Mouse (Mus musculus): Measurements from ENCODE around the gene Myl7.

DNA sequence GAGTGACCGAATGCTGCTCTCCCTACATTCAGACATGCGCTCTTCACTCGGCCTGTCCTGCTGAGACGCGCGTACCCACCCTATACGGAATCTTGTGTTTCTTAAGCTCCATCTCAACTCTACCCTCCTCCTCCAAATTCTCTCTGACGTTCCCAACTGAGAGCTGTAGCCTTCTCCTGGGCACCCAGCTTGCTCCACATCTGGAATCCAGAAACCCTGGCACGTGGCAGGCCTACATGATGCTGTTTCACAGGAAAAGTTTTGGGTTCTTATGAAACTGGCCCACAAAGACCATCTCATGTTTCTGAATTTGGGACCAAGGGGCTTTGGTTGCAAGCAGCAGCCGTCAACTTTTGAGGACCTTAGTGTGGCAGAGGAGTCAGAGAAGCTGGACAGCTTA, 704 bp upstream of the Myl7 start:
- TF ChIP-seq CTCF (IDR thresholded peaks at IDR 0.05; ENCODE audit: borderline replicate concordance, insufficient read depth, low read depth, low read length) = no peak
- TF ChIP-seq POLR2A (IDR thresholded peaks at IDR 0.05; ENCODE audit: borderline replicate concordance, insufficient read depth, low read length) = no peak

Data from cerebellum, adult 2 months (tissue).